Mouse (Mus musculus) liver, postnatal 0 days (tissue): ENCODE results near the gene Actc1.

ENCODE experiments used
- CTCF ChIP-seq: sonication (generic); IDR thresholded peaks from 2 replicates; pipeline ENCODE4 v1.5.1; 2016; ENCODE audit warnings: antibody characterized with exemption, low read depth
- EP300 ChIP-seq: IDR thresholded peaks from 2 replicates; pipeline ENCODE4 v1.6.1; 2016; ENCODE audit warnings: antibody characterized with exemption, low read depth, mild to moderate bottlenecking

- TF ChIP-seq CTCF (no peak), EP300 (no peak)
Observed at GRCm38 (mm10) chr2:114095348-114095747, 42.0 kb upstream of the Actc1 start.
